Mouse (Mus musculus) limb, embryonic 10.5 days (tissue): ENCODE measurements around the gene Pemt. TPM values are rescaled to one million over a fixed set of nuclear protein-coding genes. Genes with fewer than 3 reads are reported as not detected.

Experiments
- DNase-seq: peaks from one replicate; pipeline ENCODE4 v3.0.0-alpha.2; 2017; ENCODE audit warnings: low spot score
- H3K27ac ChIP-seq: fragments of 300-500 bp; sonication (generic); 2 replicates; pipeline ENCODE4 v1.5.1; 2016; ENCODE audit warnings: mild to moderate bottlenecking
- H3K27me3 ChIP-seq: fragments of 300-500 bp; sonication (generic); 2 replicates; pipeline ENCODE4 v1.6.1; 2016; ENCODE audit warnings: low read depth, mild to moderate bottlenecking; ENCODE audit not compliant: poor library complexity, severe bottlenecking
- H3K36me3 ChIP-seq: fragments of 300-500 bp; sonication (generic); 2 replicates; pipeline ENCODE4 v1.6.1; 2016; ENCODE audit warnings: mild to moderate bottlenecking, moderate library complexity
- H3K4me1 ChIP-seq: fragments of 300-500 bp; sonication (generic); 2 replicates; pipeline ENCODE4 v1.6.1; 2016
- H3K4me3 ChIP-seq: fragments of 300-500 bp; sonication (generic); 2 replicates; pipeline ENCODE4 v1.5.1; 2016; ENCODE audit warnings: mild to moderate bottlenecking, moderate library complexity
- H3K9me3 ChIP-seq: fragments of 300-500 bp; sonication (generic); replicated peaks from 2 replicates; pipeline ENCODE4 v1.6.1; 2016; ENCODE audit warnings: mild to moderate bottlenecking
- WGBS: fragments of 180-500 bp; shearing (Covaris S2); methylation state at CpG from one replicate; pipeline ENCODE4 v1.1.7; 2016; 5-methylcytosine and 5-hydroxymethylcytosine counted together
- polyA plus RNA-seq: library from polyadenylated mRNA; unstranded; fragments of >200 nt; fragmentation: Nextera tagmentation; extraction: Ambion mirVana; gene quantifications from 2 replicates; pipeline ENCODE4 v1.2.1, GENCODE M21; 2016

Pemt gene
- polyA plus RNA-seq, 1 experiment from 2014 or later: 5.3 TPM

- Histone ChIP-seq H3K4me3 (no peak overlapping the region), H3K36me3 (peaks cover 2% of the 10 kb centered on the region; the same call in 1 of the 2 replicates), H3K9me3 (no peaks in the 10 kb centered on the region), H3K27me3 (peaks cover 28% of the 10 kb centered on the region), H3K4me1 (peaks cover 56% of the 10 kb centered on the region), H3K27ac (no peak overlapping the region)
- 90% methylated on average over 1 of the region's 1 CpGs for WGBS
- no peak for DNase-seq
These were observed 78.5 kb downstream of the Pemt start for GRCm38 (mm10) chr11:59967765-59968164.

GRCm38 (mm10) chr11:59966102-59966483, 80.2 kb downstream of the Pemt start:
- Histone ChIP-seq H3K9me3 (no peaks in the 10 kb centered on the region), H3K27ac (no peak overlapping the region), H3K4me1 (peaks cover 54% of the 10 kb centered on the region), H3K27me3 (peaks cover 43% of the 10 kb centered on the region), H3K36me3 (peaks cover 19% of the 10 kb centered on the region), H3K4me3 (no peak overlapping the region)
- DNase-seq: no peak
- WGBS: 82% methylated on average over 4 of the region's 4 CpGs

GRCm38 (mm10) chr11:59965227-59966101, 80.8 kb downstream of the Pemt start:
- H3K36me3 ChIP-seq: peaks cover 25% of the 10 kb centered on the region
- peaks cover 43% of the 10 kb centered on the region for H3K27me3 ChIP-seq
- H3K27ac ChIP-seq: peak overlapping the region; percentile 74; the same call in 1 of the 2 replicates
- DNase-seq: peak; percentile 86
- 34% methylated on average over 25 of the region's 25 CpGs for WGBS
- no peaks in the 10 kb centered on the region for H3K9me3 ChIP-seq
- peaks cover 56% of the 10 kb centered on the region for H3K4me1 ChIP-seq
- peak overlapping the region; percentile 60 for H3K4me3 ChIP-seq

- WGBS: under 1% methylated on average over 28 of the region's 28 CpGs
- peak within 1 kb of the TSS; percentile 60 for H3K4me3 ChIP-seq
- peaks cover 43% of the 10 kb centered on the region for H3K27me3 ChIP-seq
- H3K4me1 ChIP-seq: peaks cover 58% of the 10 kb centered on the region
- H3K36me3 ChIP-seq: peaks cover 29% of the 10 kb centered on the region
- DNase-seq: peak; percentile 83
- no peaks in the 10 kb centered on the region for H3K9me3 ChIP-seq
- peak within 1 kb of the TSS; percentile 74 for H3K27ac ChIP-seq
These were observed 81.5 kb downstream of the Pemt start, which contains the start of gene Rasd1 for GRCm38 (mm10) chr11:59964818-59965217. TSS of gene Rasd1 (minus strand) at chr11:59964944.

- Histone ChIP-seq H3K4me1 (peaks cover 54% of the 10 kb centered on the region), H3K9me3 (no peaks in the 10 kb centered on the region), H3K36me3 (peaks cover 32% of the 10 kb centered on the region), H3K27ac (peak overlapping the region; percentile 74), H3K27me3 (peaks cover 43% of the 10 kb centered on the region), H3K4me3 (peak overlapping the region; percentile 60)
- DNase-seq: peak; percentile 69
- WGBS: 4% methylated on average over 33 of the region's 33 CpGs
These were observed 82.0 kb downstream of the Pemt start for GRCm38 (mm10) chr11:59964163-59964758.

GRCm38 (mm10) chr11:59963364-59964162, 82.7 kb downstream of the Pemt start:
- Histone ChIP-seq H3K9me3 (no peaks in the 10 kb centered on the region), H3K27ac (peak overlapping the region; percentile 74; the same call in 1 of the 2 replicates), H3K4me3 (peak overlapping the region; percentile 60), H3K27me3 (peaks cover 43% of the 10 kb centered on the region), H3K4me1 (peaks cover 47% of the 10 kb centered on the region), H3K36me3 (peaks cover 32% of the 10 kb centered on the region)
- DNase-seq: peak; percentile 50
- WGBS: 9% methylated on average over 34 of the region's 34 CpGs

GRCm38 (mm10) chr11:59962590-59962989, 83.7 kb downstream of the Pemt start:
- no peaks in the 10 kb centered on the region for H3K9me3 ChIP-seq
- peaks cover 32% of the 10 kb centered on the region for H3K36me3 ChIP-seq
- DNase-seq: no peak
- H3K4me1 ChIP-seq: peaks cover 46% of the 10 kb centered on the region
- H3K27ac ChIP-seq: no peak overlapping the region
- H3K27me3 ChIP-seq: peaks cover 43% of the 10 kb centered on the region
- 75% methylated on average over 3 of the region's 3 CpGs for whole genome bisulfite sequencing
- H3K4me3 ChIP-seq: no peak overlapping the region

- peaks cover 41% of the 10 kb centered on the region for H3K27me3 ChIP-seq
- peaks cover 49% of the 10 kb centered on the region for H3K4me1 ChIP-seq
- peaks cover 42% of the 10 kb centered on the region for H3K36me3 ChIP-seq
- no peaks in the 10 kb centered on the region for H3K9me3 ChIP-seq
- H3K27ac ChIP-seq: 0 out of 2 replicates have a peak overlapping the region, but pooled peaks have one; percentile 50
- no peak overlapping the region for H3K4me3 ChIP-seq
- WGBS: 90% methylated on average over 9 of the region's 9 CpGs
- no peak for DNase-seq
These were observed 84.9 kb downstream of the Pemt start for GRCm38 (mm10) chr11:59961338-59961875.

- peaks cover 42% of the 10 kb centered on the region for H3K4me1 ChIP-seq
- peak overlapping the region; percentile 50; the same call in 1 of the 2 replicates for H3K27ac ChIP-seq
- WGBS: 84% methylated on average over 20 of the region's 20 CpGs
These were observed 85.6 kb downstream of the Pemt start for GRCm38 (mm10) chr11:59960476-59961337.

GRCm38 (mm10) chr11:59959453-59959852, 86.8 kb downstream of the Pemt start:
- no peak for DNase-seq
- H3K4me1 ChIP-seq: peaks cover 30% of the 10 kb centered on the region
- peaks cover 51% of the 10 kb centered on the region for H3K36me3 ChIP-seq

More at GRCm38 (mm10) chr11:59960476-59961337, 85.6 kb downstream of the Pemt start:
- Histone ChIP-seq H3K36me3 (peaks cover 46% of the 10 kb centered on the region), H3K4me3 (no peak overlapping the region), H3K9me3 (no peaks in the 10 kb centered on the region), H3K27me3 (peaks cover 35% of the 10 kb centered on the region)
- DNase-seq: no peak

GRCm38 (mm10) chr11:59956749-59957148, 89.5 kb downstream of the Pemt start:
- no peak for DNase-seq
- peaks cover 39% of the 10 kb centered on the region for H3K36me3 ChIP-seq
- H3K27ac ChIP-seq: no peak overlapping the region
- H3K9me3 ChIP-seq: no peaks in the 10 kb centered on the region
- no peak overlapping the region for H3K4me3 ChIP-seq
- peaks cover 5% of the 10 kb centered on the region; the same call in 1 of the 2 replicates for H3K27me3 ChIP-seq
- 64% methylated on average over 6 of the region's 6 CpGs for WGBS
- H3K4me1 ChIP-seq: peaks cover 19% of the 10 kb centered on the region

More at GRCm38 (mm10) chr11:59959453-59959852, 86.8 kb downstream of the Pemt start:
- Histone ChIP-seq H3K4me3 (no peak overlapping the region), H3K27ac (no peak overlapping the region), H3K9me3 (no peaks in the 10 kb centered on the region), H3K27me3 (peaks cover 32% of the 10 kb centered on the region)
- WGBS: 87% methylated on average over 4 of the region's 4 CpGs
